Mouse (Mus musculus) left cerebral cortex, adult 8-10 months (tissue): ENCODE measurements around the gene Ctsj. TPM values are rescaled to one million over a fixed set of nuclear protein-coding genes. Genes with fewer than 3 reads are reported as not detected.
"Not testable (repeated sequence)": the region's sequence is repeated elsewhere in the genome, so short reads cannot be mapped to it uniquely, and the experiment has no call there.

Experiments used
- DNase-seq, 2 experiments: peaks; one replicate each; pipeline ENCODE4 v3.0.0; 2022; ENCODE audit warnings: low spot score in 2 of 2
- total RNA-seq, 4 experiments: library from RNA; stranded (reverse); gene quantifications; 2 replicates each; pipeline ENCODE4 v1.2.4; 2022

Ctsj gene
- not detected for total RNA-seq

DNA sequence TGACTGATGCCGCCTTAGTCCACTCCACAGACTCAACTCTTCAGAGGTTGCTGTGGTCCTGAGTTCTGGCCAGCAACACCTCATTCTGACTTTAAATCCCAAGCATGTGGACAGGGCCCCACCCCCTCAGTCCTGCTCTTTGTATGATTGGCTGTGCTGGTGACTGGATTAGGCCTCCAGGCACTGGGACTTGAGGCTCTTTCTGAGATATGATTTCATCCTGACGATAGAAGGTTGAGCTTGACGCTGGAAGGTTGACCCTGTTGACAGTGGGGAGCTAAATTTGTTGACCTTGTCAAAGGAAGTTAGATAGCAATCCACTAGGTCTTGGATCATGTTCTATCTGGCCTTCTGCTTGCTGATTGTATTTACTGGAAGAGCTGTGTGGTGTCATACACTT lies at the start of gene Ctsj:
TSS of gene Ctsj (minus strand) at position 101 of the 400 bp plus-strand sequence.
- no peak for DNase-seq

- DNase-seq: no peak
Measured at GRCm38 (mm10) chr13:61040531-61040930, 34.8 kb upstream of the Ctsj start, which contains the start of gene Ctsq. TSS of gene Ctsq (minus strand) at chr13:61040631.

DNA sequence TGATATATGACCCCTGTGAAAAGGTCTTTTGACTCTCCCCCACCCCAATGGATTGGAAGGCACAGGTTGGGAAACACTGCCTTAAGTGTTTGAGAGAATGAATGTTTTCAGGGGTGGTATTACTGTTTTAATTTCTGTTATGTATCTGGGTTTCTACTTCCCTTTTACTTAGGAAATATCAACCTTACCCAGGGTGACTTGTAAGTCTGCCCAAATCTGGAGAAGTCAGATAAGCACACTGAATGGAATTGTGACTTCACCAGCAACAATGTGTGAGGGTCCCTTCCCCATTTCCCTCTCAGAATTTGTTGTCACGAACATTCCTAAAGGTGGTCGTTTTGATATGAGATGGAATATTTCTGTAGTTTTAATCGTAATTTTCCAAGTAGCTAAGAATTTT lies 17.0 kb upstream of the Ctsj start:
- DNase-seq: no peak

- no peak for DNase-seq
Measured at GRCm38 (mm10) chr13:61021844-61022243, 16.1 kb upstream of the Ctsj start.

DNA sequence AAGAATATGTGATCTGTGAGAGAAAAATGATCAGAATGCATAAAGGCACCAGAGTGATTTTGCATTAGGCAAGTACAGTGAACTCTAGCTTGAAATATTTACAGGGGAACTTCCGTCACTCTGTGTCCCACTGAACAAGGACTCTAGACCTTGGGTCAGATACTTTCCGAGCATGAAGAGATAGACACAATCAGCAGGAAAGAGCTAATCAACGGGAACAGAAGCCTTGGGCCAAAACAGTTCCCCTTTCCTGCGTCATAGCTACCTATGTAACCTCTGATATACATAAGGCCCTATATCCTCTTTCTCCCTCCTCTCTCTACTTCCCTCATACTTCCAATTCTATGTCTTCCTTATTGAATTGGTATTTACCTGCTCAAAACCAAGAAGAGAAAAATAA lies 4.4 kb upstream of the Ctsj start:
- DNase-seq: no peak

DNA sequence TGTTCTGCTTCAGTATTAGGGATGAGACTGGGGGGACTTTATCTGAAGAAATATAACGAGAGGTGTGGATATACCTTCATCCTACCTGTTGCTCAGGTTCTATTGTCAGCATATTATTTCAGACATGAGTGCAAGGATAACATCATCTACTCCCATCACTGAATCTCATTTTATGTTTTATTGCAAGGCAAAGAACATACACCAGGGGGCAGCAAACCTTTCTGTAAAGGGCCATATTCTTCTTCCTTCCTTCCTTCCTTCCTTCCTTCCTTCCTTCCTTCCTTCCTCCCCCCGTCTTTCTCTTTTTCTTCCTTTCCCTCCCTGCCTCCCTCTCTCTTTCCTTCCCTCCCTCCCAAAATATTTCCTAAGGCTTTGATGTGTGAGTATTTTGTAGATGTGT lies 8.2 kb downstream of the Ctsj start:
- no peak for DNase-seq

GRCm38 (mm10) chr13:60986915-60987314 lies 18.8 kb downstream of the Ctsj start:
- DNase-seq: not testable (repeated sequence)

DNA sequence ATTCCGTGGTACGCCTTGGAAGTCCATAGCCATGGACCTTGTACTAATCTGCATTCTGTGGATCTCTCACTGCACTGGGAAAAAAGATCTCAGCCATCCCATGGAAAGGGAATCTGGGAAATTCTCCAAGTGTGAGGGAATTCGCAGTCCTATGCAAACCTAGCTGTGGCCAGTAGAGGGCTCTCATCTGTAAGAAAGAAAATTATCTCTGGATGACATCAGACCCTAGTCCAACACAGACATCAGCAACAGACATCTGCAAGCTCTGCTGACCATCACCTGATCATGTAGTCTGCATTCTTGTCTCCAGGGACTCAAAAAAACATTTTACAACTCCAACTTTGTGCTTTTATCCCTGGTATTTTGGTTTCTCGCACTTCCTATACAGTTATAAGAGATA lies 33.4 kb downstream of the Ctsj start:
- not testable (repeated sequence) for DNase-seq

DNA sequence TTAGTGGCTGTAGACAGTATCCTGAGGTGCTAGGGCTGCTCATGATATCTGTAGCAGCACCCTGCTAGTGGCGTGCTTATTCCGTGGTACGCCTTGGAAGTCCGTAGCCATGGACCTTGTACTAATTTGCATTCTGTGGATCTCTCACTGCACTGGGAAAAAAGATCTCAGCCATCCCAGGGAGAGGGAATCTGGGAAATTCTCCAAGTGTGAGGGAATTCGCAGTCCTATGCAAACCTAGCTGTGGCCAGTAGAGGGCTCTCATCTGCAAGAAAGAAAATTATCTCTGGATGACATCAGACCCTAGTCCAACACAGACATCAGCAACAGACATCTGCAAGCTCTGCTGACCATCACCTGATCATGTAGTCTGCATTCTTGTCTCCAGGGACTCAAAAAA lies 41.8 kb downstream of the Ctsj start:
- not testable (repeated sequence) for DNase-seq

DNA sequence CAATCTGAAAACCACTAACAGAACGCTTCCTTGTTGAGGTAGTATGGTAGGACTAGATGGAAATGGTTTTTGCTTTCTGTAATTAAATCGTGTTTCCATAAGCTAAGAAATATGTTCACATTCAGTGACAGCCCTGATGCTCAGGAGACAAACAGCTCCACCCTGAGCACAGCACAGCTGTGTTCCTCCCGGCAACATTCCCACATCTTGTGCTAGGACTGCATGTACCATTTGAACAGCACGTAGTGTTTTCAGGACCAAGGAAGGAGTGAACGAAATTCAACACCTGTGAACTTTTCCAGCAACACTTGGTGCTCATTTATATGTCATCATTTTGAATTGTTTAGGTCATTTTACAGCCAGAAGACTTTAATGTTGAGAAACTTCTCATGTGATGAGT lies 44.1 kb downstream of the Ctsj start:
- DNase-seq: no peak

Other genes starting within 250 kb of the Ctsj start
- gene BC051665, start 219.6 kb downstream of the Ctsj start, total RNA-seq: not detected
- gene Ctsll3, start 203.1 kb downstream of the Ctsj start, total RNA-seq: not detected
- gene 4930486L24Rik, start 141.5 kb downstream of the Ctsj start, total RNA-seq: not detected
- under 1 TPM in 1 of 4 experiments, not detected in 3; 0.46 TPM for gene Gm49392, start 109.1 kb downstream of the Ctsj start, total RNA-seq
- gene Ctla2b, start 108.5 kb downstream of the Ctsj start, total RNA-seq: 1 to 10 TPM in 2 of 4 experiments, under 1 TPM in 2; 0.46 to 3.3 (median 1.5) TPM
- gene Tpbpb, start 101.1 kb downstream of the Ctsj start, total RNA-seq: not detected
- not detected for gene Gm49393, start 70.4 kb downstream of the Ctsj start, total RNA-seq
- gene Gm49391, start 69.4 kb downstream of the Ctsj start, total RNA-seq: 1 to 10 TPM in 1 of 4 experiments, under 1 TPM in 1, not detected in 2; 0.68 to 1.1 TPM
- gene Ctla2a, start 69.3 kb downstream of the Ctsj start, total RNA-seq: 10 to 100 TPM; 11.5 to 22.1 (median 14.0) TPM
- not detected for gene Tpbpa, start 64.0 kb downstream of the Ctsj start, total RNA-seq
- not detected for gene Ctsq, start 34.7 kb upstream of the Ctsj start, total RNA-seq
- not detected for gene Ctsr, start 158.3 kb upstream of the Ctsj start, total RNA-seq
- gene Cts6, start 197.5 kb upstream of the Ctsj start, total RNA-seq: not detected
- gene Cts8, start 249.4 kb upstream of the Ctsj start, total RNA-seq: not detected